Mouse (Mus musculus) forebrain, embryonic 16.5 days (tissue): ENCODE measurements around the gene Bud23. TPM values are rescaled to one million over a fixed set of nuclear protein-coding genes. Genes with fewer than 3 reads are reported as not detected.

ENCODE experiments used
- ATAC-seq: fragments of 200-750 bp; cut with Nextera tagmentation; 2 replicates; pipeline ENCODE4 v1.8.0; 2017; ENCODE audit warnings: mild to moderate bottlenecking, moderate library complexity
- H3K27ac ChIP-seq: fragments of 300-500 bp; sonication (generic); 2 replicates; pipeline ENCODE4 v1.5.1; 2014; ENCODE audit warnings: low read length, control low read depth
- H3K27me3 ChIP-seq: fragments of 300-500 bp; sonication (generic); replicated peaks from 2 replicates; pipeline ENCODE4 v1.6.1; 2014; ENCODE audit warnings: low read length; ENCODE audit not compliant: control insufficient read depth, insufficient read depth
- H3K36me3 ChIP-seq: fragments of 300-500 bp; sonication (generic); 2 replicates; pipeline ENCODE4 v1.6.1; 2014; ENCODE audit not compliant: control insufficient read depth, insufficient read depth
- H3K4me1 ChIP-seq: fragments of 300-500 bp; sonication (generic); replicated peaks from 2 replicates; pipeline ENCODE4 v1.6.1; 2014; ENCODE audit warnings: low read length; ENCODE audit not compliant: control insufficient read depth, insufficient read depth
- H3K4me2 ChIP-seq: fragments of 300-500 bp; sonication (generic); 2 replicates; pipeline ENCODE4 v1.6.1; 2014; ENCODE audit warnings: mild to moderate bottlenecking, low read length, control low read depth
- H3K4me3 ChIP-seq: fragments of 300-500 bp; sonication (generic); replicated peaks from 2 replicates; pipeline ENCODE4 v1.5.1; 2014; ENCODE audit warnings: mild to moderate bottlenecking, low read length, control low read depth
- H3K9ac ChIP-seq: fragments of 300-500 bp; sonication (generic); replicated peaks from 2 replicates; pipeline ENCODE4 v1.6.1; 2014; ENCODE audit warnings: low read depth, low read length, control low read depth
- H3K9me3 ChIP-seq: fragments of 300-500 bp; sonication (generic); 2 replicates; pipeline ENCODE4 v1.6.1; 2016; ENCODE audit warnings: low read length; ENCODE audit not compliant: control insufficient read depth
- WGBS: fragments of 180-500 bp; shearing (Covaris S2); extraction: QIAGEN DNeasy Blood & Tissue Kit; methylation state at CpG from one replicate; pipeline ENCODE4 v1.1.7; 2014; 5-methylcytosine and 5-hydroxymethylcytosine counted together
- polyA plus RNA-seq: library from polyadenylated mRNA; unstranded; fragments of >200 nt; fragmentation: Nextera tagmentation; extraction: Ambion mirVana; gene quantifications from 2 replicates; pipeline ENCODE4 v1.2.1, GENCODE M21; 2015

The Bud23 gene
- polyA plus RNA-seq, 1 experiment from 2014 or later = 96.3 TPM

GRCm38 (mm10) chr5:135089653-135090052 is 24.9 kb upstream of the Bud23 start, which contains the start of gene Mlxipl:
Mlxipl (plus strand) TSS chr5:135089890.
- Histone ChIP-seq H3K4me3 (0 out of 2 replicates have a peak within 1 kb of the TSS, but pooled peaks have one; percentile 6), H3K36me3 (no peaks in the 10 kb centered on the region), H3K9ac (no peak within 1 kb of the TSS; the same call in 1 of the 2 replicates), H3K27ac (no peak within 1 kb of the TSS), H3K27me3 (peaks cover 37% of the 10 kb centered on the region), H3K4me2 (peak within 1 kb of the TSS; percentile 25), H3K4me1 (no peaks in the 10 kb centered on the region), H3K9me3 (no peaks in the 10 kb centered on the region)
- no peak for ATAC-seq
- WGBS = 2% methylated on average over 39 of the region's 39 CpGs

- no peaks in the 10 kb centered on the region for H3K36me3 ChIP-seq
- H3K4me3 ChIP-seq = no peak overlapping the region
- ATAC-seq = no peak
- peaks cover 37% of the 10 kb centered on the region for H3K27me3 ChIP-seq
- no peak overlapping the region for H3K9ac ChIP-seq
- no peaks in the 10 kb centered on the region for H3K4me1 ChIP-seq
- no peaks in the 10 kb centered on the region for H3K9me3 ChIP-seq
- no peak overlapping the region for H3K27ac ChIP-seq
- H3K4me2 ChIP-seq = no peak overlapping the region
- 68% methylated on average over 4 of the region's 4 CpGs for WGBS
Observed at GRCm38 (mm10) chr5:135086871-135087270, 22.1 kb upstream of the Bud23 start.

- H3K4me2 ChIP-seq = no peak overlapping the region
- no peaks in the 10 kb centered on the region for H3K36me3 ChIP-seq
- H3K4me1 ChIP-seq = peaks cover 14% of the 10 kb centered on the region
- WGBS = 94% methylated on average over 5 of the region's 5 CpGs
- H3K4me3 ChIP-seq = no peak overlapping the region
- H3K9me3 ChIP-seq = no peaks in the 10 kb centered on the region
- no peaks in the 10 kb centered on the region for H3K27me3 ChIP-seq
- no peak overlapping the region for H3K9ac ChIP-seq
- no peak overlapping the region for H3K27ac ChIP-seq
- ATAC-seq = no peak
Observed at GRCm38 (mm10) chr5:135080539-135080938, 15.8 kb upstream of the Bud23 start.

- Histone ChIP-seq H3K9ac (no peak overlapping the region), H3K27me3 (no peaks in the 10 kb centered on the region), H3K9me3 (no peaks in the 10 kb centered on the region), H3K4me3 (no peak overlapping the region), H3K36me3 (no peaks in the 10 kb centered on the region), H3K27ac (no peak overlapping the region), H3K4me2 (no peak overlapping the region), H3K4me1 (peaks cover 14% of the 10 kb centered on the region)
- 98% methylated on average over 2 of the region's 2 CpGs for WGBS
- ATAC-seq = no peak
Observed at GRCm38 (mm10) chr5:135079578-135079977, 14.8 kb upstream of the Bud23 start.

GRCm38 (mm10) chr5:135078482-135078810 is 13.7 kb upstream of the Bud23 start:
- peaks cover 20% of the 10 kb centered on the region for H3K4me1 ChIP-seq
- no peaks in the 10 kb centered on the region for H3K36me3 ChIP-seq
- peak overlapping the region; percentile 96 for H3K9ac ChIP-seq
- under 1% methylated on average over 11 of the region's 11 CpGs for WGBS
- peak overlapping the region; percentile 75 for H3K4me2 ChIP-seq
- no peaks in the 10 kb centered on the region for H3K27me3 ChIP-seq
- peak overlapping the region; percentile 71 for H3K4me3 ChIP-seq
- no peak; the same call in 1 of the 2 replicates for ATAC-seq
- no peaks in the 10 kb centered on the region for H3K9me3 ChIP-seq
- no peak overlapping the region for H3K27ac ChIP-seq

GRCm38 (mm10) chr5:135077564-135078481 is 13.1 kb upstream of the Bud23 start, which contains the start of gene Vps37d:
Vps37d (minus strand) TSS chr5:135078266.
- H3K27me3 ChIP-seq = no peaks in the 10 kb centered on the region
- WGBS = under 1% methylated on average over 64 of the region's 83 CpGs
- peak within 1 kb of the TSS; percentile 96 for H3K9ac ChIP-seq
- H3K27ac ChIP-seq = peak within 1 kb of the TSS; percentile 91
- ATAC-seq = peak; percentile 78
- H3K4me2 ChIP-seq = peak within 1 kb of the TSS; percentile 75
- H3K36me3 ChIP-seq = no peaks in the 10 kb centered on the region
- H3K4me3 ChIP-seq = peak within 1 kb of the TSS; percentile 71
- no peaks in the 10 kb centered on the region for H3K9me3 ChIP-seq
- peaks cover 23% of the 10 kb centered on the region for H3K4me1 ChIP-seq

- peaks cover 23% of the 10 kb centered on the region for H3K4me1 ChIP-seq
- no peaks in the 10 kb centered on the region for H3K27me3 ChIP-seq
- peak overlapping the region; percentile 91 for H3K27ac ChIP-seq
- peak overlapping the region; percentile 71 for H3K4me3 ChIP-seq
- H3K4me2 ChIP-seq = peak overlapping the region; percentile 75
- WGBS = 8% methylated on average over 14 of the region's 14 CpGs
- H3K36me3 ChIP-seq = no peaks in the 10 kb centered on the region
- peak overlapping the region; percentile 96 for H3K9ac ChIP-seq
- ATAC-seq = peak; percentile 80
- no peaks in the 10 kb centered on the region for H3K9me3 ChIP-seq
Observed at GRCm38 (mm10) chr5:135076931-135077505, 12.3 kb upstream of the Bud23 start.

GRCm38 (mm10) chr5:135076368-135076767 is 11.6 kb upstream of the Bud23 start:
- 90% methylated on average over 14 of the region's 14 CpGs for WGBS
- H3K4me3 ChIP-seq = peak overlapping the region; percentile 71
- peaks cover 23% of the 10 kb centered on the region for H3K4me1 ChIP-seq
- no peak overlapping the region for H3K27ac ChIP-seq
- H3K36me3 ChIP-seq = no peaks in the 10 kb centered on the region
- H3K4me2 ChIP-seq = peak overlapping the region; percentile 75
- H3K9ac ChIP-seq = no peak overlapping the region
- H3K27me3 ChIP-seq = no peaks in the 10 kb centered on the region
- H3K9me3 ChIP-seq = no peaks in the 10 kb centered on the region
- no peak for ATAC-seq

- H3K36me3 ChIP-seq = no peaks in the 10 kb centered on the region
- H3K4me3 ChIP-seq = no peak overlapping the region
- no peaks in the 10 kb centered on the region for H3K27me3 ChIP-seq
- no peak overlapping the region for H3K9ac ChIP-seq
- H3K4me1 ChIP-seq = peaks cover 23% of the 10 kb centered on the region
- no peaks in the 10 kb centered on the region for H3K9me3 ChIP-seq
- no peak for ATAC-seq
- no peak overlapping the region for H3K4me2 ChIP-seq
- WGBS = 71% methylated on average over 4 of the region's 4 CpGs
- H3K27ac ChIP-seq = no peak overlapping the region
Observed at GRCm38 (mm10) chr5:135075655-135076054, 10.9 kb upstream of the Bud23 start.
